Mouse (Mus musculus) layer of hippocampus, postnatal 25 days (tissue): ENCODE results near the gene Mrvi1. TPM values are rescaled to one million over a fixed set of nuclear protein-coding genes. Genes with fewer than 3 reads are reported as not detected.
A peak's percentile ranks its signal among the peaks of the same experiment; 100 is the strongest.

ENCODE experiments used
- DNase-seq, 2 experiments: peaks; one replicate each; pipeline ENCODE4 v3.0.0; 2022; ENCODE audit warnings: mixed read lengths in 2 of 2, low spot score in 1 of 2; ENCODE audit errors: extremely low spot score in 1 of 2
- total RNA-seq, 2 experiments: library from RNA; stranded (reverse); gene quantifications; 2 replicates each; pipeline ENCODE4 v1.2.3; 2021

Mrvi1 gene
- total RNA-seq, 2 experiments from 2014 or later: 3.6 TPM

DNA sequence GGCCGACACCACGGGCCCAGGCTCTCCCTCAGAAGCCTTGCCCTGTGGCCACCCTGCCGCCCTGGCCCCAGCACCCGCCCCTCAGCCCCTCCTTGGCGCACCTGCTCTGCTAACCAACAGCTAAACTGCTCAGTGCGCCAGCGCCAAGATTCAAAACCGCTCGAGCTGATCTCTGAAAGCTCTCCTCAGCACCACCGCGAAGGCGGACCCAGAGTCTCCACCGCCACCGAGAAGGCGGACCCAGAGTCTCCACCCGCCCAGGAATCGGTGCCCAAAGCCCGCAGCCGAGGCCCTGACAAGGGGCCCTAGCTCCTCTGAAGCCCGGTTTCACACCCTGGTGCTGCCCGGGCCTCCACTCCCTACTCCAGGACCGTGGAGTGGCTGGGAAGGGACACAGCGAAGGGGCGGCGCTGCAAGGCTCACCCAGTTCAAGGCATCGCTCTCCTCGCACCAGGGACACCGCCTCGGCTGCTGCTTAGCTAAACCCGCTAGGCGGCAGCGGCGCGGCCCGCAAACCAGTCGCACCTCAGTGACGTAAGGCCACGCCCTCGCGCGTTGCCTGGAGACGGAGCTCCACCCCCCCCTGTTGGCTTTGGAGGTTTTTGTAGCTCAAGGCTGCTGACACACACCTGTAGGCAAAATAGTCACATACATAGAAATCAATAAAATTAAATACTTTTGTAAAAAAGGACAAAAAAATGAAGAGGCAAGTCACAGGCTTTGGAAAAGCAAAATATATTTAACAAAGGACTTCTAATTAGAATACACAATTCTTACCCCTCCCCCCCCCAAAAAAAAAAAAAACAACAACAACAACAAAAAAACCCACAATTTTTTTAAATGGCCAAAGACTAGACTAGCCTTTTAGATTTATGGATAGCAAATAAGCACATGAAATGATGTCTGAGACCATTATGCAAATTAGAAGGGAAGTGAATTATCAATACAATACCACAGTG, 138.1 kb downstream of the Mrvi1 start, which contains the start of gene Rnf141:
Gene Rnf141, minus strand, starts transcription at position 542 of the 959 bp plus-strand sequence.
- DNase-seq: peak; percentile 86 to 90

DNA sequence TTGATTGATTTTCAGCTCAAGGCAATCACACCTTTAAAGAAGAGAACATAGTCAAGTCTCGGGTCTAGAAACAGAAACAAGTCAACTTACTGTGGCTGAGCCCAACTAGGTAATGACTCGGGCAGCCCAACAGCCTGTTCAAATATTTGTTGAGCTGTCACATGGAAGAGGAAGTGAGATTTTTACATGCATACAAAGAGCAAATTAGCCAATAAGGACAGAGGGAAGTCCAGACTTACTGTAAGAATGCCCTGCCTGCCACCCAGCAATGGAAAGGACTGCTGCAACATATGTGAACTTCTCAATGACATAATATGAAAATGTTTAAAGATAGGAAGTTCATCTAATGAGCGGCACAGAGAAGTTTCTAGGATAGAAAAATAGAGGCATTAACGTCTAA, 141.9 kb downstream of the Mrvi1 start:
- DNase-seq: no peak

DNA sequence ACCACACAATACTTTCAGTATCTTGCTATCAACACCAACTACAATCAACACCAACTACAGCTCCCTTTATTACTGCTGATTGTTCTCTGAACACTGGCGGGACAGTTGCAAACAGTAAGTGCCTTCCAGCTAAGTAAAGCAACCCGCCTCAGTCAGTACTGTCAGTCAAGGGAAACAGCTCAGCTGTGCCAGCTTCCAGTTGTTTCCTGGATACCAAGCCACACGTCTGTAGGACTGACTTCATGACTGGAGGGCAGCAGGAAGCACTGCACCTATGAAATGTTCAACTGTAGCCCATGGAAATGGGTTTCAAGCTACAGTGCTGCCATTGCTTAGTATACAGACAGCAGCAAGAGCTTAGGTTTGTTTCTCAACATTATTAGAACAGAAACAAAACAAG, 147.7 kb downstream of the Mrvi1 start:
- DNase-seq: no peak

DNA sequence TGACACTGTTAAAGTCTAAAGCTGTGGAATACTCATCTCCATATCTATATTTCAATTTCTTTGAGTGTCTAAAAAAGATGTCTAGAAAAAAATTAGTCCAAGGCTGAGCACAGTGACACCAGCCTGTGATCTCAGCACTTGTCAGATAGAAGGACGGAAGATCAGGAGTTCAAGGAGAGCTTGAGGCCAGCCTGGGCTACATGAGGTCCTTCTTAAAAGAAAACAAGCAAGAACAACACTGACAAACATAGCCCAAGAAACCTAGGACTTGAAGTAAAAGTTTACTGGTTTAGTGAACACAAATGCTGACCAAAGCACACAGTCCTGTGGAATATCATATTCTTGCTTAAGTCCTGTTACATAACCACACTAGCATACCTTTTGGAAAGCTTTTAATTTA, 148.2 kb downstream of the Mrvi1 start:
- DNase-seq: no peak

DNA sequence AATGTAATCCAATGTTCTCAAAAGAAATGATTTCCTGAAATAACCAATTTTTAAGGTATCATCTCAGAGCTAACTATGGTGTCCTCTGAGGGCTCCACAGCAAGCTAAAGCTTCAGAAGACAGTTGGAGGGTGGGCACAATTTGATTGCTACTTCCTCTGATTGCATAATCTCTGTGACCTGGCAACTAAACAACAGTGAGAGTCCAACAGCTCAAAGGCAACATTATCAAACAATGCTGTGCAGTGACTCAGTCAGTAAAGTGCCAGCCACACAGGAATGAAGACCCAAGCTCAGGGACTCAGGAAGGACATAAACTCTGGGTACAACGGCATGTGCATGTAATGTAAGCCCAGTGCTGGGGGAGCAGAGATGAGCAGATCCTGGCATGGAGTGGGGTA, 149.2 kb downstream of the Mrvi1 start:
- DNase-seq: no peak

DNA sequence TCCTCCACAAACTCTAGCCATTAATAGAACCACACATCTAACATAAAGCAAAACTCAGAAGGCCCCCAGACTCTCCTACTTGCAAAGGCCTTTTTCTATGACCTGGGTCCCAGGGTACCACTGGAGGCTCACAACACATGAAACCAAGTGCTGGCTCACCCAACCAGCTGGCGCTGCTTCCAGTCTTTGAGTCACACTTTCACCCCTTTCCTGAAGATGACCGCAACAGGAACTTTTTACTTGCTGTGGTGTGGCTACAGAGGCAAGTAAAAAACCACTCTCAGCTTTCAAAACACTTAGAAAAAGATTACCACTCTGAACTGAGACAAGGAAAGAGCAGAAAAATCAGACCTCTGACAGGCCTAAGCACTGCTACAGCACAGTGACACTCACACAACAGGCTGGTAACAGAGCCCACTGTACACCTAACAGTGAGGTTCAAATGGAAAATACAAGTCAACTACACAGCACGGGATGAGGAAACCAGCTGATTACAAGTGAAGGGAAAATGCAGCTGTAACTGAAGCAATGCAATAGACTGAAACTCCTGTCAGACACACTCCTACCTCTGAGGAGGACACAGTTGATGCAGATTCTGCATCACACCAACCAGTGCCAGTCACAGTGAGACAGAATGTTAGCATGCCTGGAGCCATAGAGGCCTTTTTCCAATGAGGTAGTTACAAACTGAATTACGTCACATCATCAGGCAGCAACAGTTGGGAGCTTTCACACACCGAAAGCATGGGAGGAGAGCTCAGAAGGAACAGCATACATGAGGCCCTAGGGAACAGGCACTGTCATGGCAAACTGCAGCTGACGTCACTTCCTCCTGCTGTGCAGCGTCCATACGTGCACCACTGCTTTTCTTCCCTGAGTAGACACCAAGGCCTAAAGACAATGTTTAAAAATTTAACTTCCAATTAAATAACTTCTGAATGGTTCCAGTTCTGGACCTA, 158.0 kb downstream of the Mrvi1 start:
- no peak for DNase-seq

DNA sequence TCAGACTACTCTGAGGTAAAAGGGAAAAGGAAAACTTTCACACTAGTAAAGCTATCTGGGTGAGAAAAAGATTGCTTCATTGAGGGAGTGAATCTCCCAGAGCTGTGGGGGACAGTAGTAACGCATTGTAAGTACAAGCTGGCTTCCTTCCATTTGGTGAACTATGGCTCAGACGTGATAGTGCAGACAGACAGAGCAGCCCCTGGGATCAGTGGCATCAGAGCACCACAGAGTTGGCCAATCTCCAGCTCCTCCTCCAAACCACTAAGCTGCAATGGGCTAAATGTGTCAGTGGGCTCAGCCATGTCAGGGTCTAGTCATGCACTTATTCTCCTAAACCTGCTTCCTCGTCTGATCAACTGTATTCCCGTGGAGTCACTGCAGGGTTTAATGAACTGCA, 158.7 kb downstream of the Mrvi1 start:
- no peak for DNase-seq

DNA sequence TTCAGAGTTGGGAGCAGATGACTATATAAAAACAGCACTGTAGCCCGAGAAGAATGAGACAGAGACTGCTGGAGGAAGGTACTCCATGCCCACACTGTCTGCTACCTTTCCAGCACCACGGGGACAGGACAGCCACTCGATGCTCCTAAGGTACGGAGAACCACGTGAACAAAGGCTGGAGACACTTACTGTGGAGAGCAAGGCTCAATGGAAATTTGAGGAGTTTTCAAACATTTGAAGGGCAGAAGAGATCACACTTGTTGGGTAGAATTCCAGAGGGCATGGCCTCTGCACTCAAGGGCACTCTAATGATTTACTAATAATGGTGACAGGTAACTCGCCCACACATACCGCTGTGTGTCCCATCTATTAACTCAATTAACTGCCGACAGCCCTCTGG, 159.2 kb downstream of the Mrvi1 start:
- DNase-seq: no peak

DNA sequence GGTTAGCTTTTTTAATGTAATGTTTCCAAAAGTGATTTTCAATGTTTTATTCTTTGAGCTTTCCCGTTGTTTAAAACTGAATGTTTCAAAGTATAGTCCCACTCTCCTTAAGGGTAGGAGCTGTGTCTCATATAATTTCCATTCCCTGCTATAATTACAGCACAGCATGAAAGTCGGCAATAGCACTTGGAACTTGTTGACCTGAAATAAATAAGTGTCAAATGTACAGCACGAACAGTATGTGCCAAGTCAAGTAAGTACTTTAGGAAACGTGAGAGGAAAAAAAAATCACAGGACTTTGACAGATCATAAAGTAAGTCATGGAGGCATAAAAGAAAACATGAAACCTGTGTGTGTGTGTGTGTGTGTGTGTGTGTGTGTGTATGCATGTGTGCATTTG, 160.2 kb downstream of the Mrvi1 start:
- no peak for DNase-seq

DNA sequence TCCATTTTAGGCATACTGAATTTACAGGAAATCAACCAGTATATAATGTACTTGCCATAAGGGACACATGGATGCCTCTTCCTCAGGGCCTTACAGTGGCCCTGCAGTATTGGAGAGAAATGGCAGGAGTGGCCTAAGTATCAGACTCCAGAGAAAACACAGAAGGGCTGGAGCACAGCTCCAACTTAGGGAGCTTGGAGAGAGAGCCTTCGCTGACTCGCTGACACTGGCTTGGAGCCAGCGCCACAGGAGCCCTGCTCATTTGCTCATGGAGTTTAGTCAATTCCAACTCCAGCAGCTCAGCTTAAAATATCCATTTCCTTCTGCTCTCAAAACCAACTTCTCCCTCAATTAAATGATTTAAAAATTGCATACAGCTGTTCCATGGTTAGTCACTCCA, 160.6 kb downstream of the Mrvi1 start:
- DNase-seq: no peak

DNA sequence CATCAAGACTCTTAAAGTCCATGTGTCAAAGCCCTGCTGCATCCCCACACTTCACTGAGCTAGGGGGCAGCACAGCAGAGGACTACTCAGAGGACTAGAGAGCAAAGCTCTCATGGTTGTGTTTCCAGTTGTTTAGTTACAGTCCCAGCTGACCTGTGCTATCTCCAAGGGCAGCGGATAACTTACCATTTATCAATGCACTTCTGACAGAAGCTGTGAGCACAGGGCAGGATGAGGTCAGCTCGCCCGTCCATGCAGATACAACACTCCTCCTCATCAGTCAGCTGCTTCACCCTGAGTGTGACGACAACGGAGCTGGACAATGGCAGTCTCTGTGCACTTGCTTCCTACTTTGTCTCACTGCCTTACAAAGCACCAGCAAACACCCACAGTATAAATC, 161.2 kb downstream of the Mrvi1 start:
- DNase-seq: no peak

DNA sequence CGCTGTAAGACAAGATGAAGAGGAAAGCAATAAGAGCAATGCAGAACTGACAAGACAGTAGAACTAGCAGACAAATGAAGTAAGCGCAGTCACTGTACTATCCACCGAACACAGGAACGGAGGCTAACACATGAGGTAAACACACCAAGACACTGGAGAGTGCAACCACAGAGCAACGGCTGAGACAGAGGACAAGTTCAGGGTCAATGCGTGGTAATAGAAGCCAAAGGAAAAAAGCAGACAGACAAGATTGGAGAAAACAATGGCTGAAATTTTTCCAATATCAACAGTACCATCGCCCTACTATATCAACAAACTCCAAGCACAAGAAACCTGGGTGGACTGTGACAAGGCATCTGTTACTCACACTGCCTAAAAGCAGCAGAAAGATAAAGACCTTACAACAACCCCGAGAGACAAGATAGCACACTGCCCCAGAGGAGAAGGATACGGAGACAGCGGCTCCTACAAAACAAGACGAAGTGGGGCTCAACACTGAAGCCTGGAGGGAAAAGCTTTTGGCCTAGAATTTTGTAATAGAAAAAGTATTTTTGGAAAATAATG, 163.4 kb downstream of the Mrvi1 start:
- no peak for DNase-seq

Other genes with a start within 250 kb of the Mrvi1 start
- gene Ampd3, start 214.3 kb downstream of the Mrvi1 start, total RNA-seq: 10 to 100 TPM; 20.7 to 27.0 TPM
- 10 to 100 TPM; 74.9 to 81.6 TPM for gene Rnf141, start 138.0 kb downstream of the Mrvi1 start, total RNA-seq
- 1 to 10 TPM in 1 of 2 experiments, under 1 TPM in 1; 0.85 to 1.5 TPM for gene Lyve1, start 119.2 kb downstream of the Mrvi1 start, total RNA-seq
- 10 to 100 TPM; 49.8 to 54.5 TPM for gene Ctr9, start 46.5 kb upstream of the Mrvi1 start, total RNA-seq
- 100 to 1,000 TPM; 649 to 659 TPM for gene Eif4g2, start 100.6 kb upstream of the Mrvi1 start, total RNA-seq